Mouse (Mus musculus) liver, embryonic 13.5 days (tissue): ENCODE results near the gene Tubb4b. TPM values are rescaled to one million over a fixed set of nuclear protein-coding genes. Genes with fewer than 3 reads are reported as not detected.
"Not testable (repeated sequence)": the region's sequence is repeated elsewhere in the genome, so short reads cannot be mapped to it uniquely, and the experiment has no call there.

Experiments
- ATAC-seq: fragments of 200-750 bp; cut with Nextera tagmentation; 2 replicates; pipeline ENCODE4 v1.8.0; 2017; ENCODE audit warnings: low read depth, mild to moderate bottlenecking, moderate number of reproducible peaks, moderate library complexity
- DNase-seq: peaks from one replicate; pipeline ENCODE4 v3.0.0; 2022
- H3K27ac ChIP-seq: fragments of 300-500 bp; sonication (generic); 2 replicates; pipeline ENCODE4 v1.5.1; 2015; ENCODE audit warnings: moderate library complexity, mild to moderate bottlenecking, inconsistent platforms
- H3K27me3 ChIP-seq: fragments of 300-500 bp; sonication (generic); 2 replicates; pipeline ENCODE4 v1.6.1; 2015; ENCODE audit warnings: mild to moderate bottlenecking, inconsistent platforms
- H3K36me3 ChIP-seq: fragments of 300-500 bp; sonication (generic); 2 replicates; pipeline ENCODE4 v1.6.1; 2015; ENCODE audit warnings: mild to moderate bottlenecking, inconsistent platforms
- H3K4me1 ChIP-seq: fragments of 300-500 bp; sonication (generic); replicated peaks from 2 replicates; pipeline ENCODE4 v1.6.1; 2015; ENCODE audit warnings: inconsistent platforms
- H3K4me2 ChIP-seq: fragments of 300-500 bp; sonication (generic); 2 replicates; pipeline ENCODE4 v1.6.1; 2015; ENCODE audit warnings: inconsistent platforms, mild to moderate bottlenecking, moderate library complexity
- H3K4me3 ChIP-seq: fragments of 300-500 bp; sonication (generic); replicated peaks from 2 replicates; pipeline ENCODE4 v1.5.1; 2015; ENCODE audit warnings: mild to moderate bottlenecking, inconsistent platforms
- H3K9ac ChIP-seq: fragments of 300-500 bp; sonication (generic); 2 replicates; pipeline ENCODE4 v1.6.1; 2015; ENCODE audit warnings: mild to moderate bottlenecking, inconsistent platforms
- H3K9me3 ChIP-seq: fragments of 300-500 bp; sonication (generic); replicated peaks from 2 replicates; pipeline ENCODE4 v1.6.1; 2016; ENCODE audit warnings: inconsistent platforms
- WGBS: fragments of 180-500 bp; shearing (Covaris S2); methylation state at CpG from one replicate; pipeline ENCODE4 v1.1.7; 2015; ENCODE audit not compliant: insufficient replicate concordance; 5-methylcytosine and 5-hydroxymethylcytosine counted together
- polyA plus RNA-seq: library from polyadenylated mRNA; unstranded; fragments of >200 nt; fragmentation: Nextera tagmentation; extraction: Ambion mirVana; gene quantifications from 2 replicates; pipeline ENCODE4 v1.2.1, GENCODE M21; 2015

The Tubb4b gene
- polyA plus RNA-seq, 1 experiment from 2014 or later = 850 TPM

DNA sequence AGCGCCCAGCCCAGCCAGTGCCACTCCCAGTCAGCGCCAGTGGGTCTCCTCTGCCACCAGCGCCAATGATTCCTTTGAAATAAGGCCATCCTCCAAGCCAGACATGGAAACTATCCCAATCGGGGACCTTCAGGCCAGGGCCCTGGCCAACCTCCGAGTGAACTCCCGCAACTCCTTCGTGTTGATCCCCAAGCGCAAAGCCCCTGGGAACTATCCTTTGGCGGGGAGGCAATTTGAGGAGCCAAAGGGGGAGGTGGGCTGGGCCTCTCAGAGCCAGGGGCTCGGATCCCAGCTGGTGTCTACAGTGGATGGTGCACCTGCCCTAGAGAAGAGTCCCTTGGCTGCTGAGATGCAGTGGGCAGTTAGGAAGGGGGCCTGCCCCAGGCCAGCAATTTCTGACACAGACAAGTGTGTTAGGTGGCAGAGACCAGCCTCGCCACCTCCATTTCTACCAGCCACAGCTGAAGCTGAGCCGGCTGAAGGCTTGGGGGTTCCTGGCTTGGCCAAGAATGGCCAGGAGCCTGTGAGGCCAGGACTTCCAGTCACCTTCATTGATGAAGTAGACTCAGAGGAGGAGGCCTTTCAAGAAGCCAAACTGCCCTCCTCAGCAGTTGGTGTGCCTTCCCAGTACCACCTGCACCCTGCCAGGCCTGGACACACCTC, 39.3 kb upstream of the Tubb4b start:
- Histone ChIP-seq H3K36me3 (peaks cover 7% of the 10 kb centered on the region), H3K27ac (peak overlapping the region; percentile 71; the same call in 1 of the 2 replicates), H3K4me2 (peak overlapping the region; percentile 99), H3K4me3 (peak overlapping the region; percentile 87), H3K27me3 (0 out of 2 replicates have a peak, but pooled peaks cover 10% of the 10 kb centered on the region), H3K9ac (peak overlapping the region; percentile 87), H3K4me1 (peaks cover 70% of the 10 kb centered on the region), H3K9me3 (no peaks in the 10 kb centered on the region)
- ATAC-seq (no peak), DNase-seq (no peak)
- 31% methylated on average over 12 of the region's 12 CpGs for WGBS

DNA sequence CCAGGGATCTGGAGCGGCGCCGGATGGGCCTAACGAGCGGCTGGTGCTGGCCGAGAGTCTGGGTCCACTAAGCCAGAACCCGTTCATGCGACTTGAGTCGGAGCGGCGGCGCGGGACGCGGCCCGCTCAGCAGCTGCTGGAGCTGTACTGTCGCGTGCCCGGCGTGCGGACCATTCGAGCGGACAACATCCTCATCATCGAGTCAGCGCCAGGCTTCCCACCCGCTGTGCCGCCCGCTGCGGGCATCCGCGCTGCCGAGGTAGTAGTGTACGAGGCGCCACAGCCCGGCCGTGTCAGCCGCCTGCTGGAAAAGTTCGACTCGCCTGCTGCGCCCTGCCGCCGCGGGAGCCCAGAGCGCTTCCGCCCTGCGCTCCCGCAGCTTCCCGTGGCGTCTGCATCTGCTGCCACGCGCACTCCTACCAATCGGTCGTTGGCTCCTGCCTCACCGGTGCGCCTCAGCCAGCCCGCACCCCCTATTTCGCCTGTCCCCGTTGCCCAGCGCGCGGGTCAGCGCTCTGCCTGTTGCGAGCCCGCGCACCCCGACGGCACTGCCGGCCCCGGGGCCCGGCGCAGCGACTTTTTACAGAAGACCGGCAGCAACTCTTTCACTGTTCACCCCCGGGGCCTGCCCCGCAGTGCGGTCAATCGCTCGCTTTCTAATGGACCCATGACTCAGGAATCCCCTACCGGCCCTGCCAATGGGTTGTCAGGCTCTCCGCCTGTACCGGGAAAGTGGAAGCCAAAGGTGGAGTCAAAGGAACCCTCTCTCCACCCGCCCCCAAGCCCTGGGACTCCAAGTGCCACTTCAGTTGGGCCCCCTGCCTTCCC, 38.5 kb upstream of the Tubb4b start:
- H3K4me2 ChIP-seq = peak overlapping the region; percentile 99
- peak overlapping the region; percentile 87 for H3K9ac ChIP-seq
- H3K4me3 ChIP-seq = peak overlapping the region; percentile 87
- peaks cover 68% of the 10 kb centered on the region for H3K4me1 ChIP-seq
- peak; percentile 13 for ATAC-seq
- peak; percentile 45 for DNase-seq
- H3K9me3 ChIP-seq = no peaks in the 10 kb centered on the region
- H3K36me3 ChIP-seq = peaks cover 2% of the 10 kb centered on the region; the same call in 1 of the 2 replicates
- 0 out of 2 replicates have a peak, but pooled peaks cover 10% of the 10 kb centered on the region for H3K27me3 ChIP-seq
- WGBS = under 1% methylated on average over 82 of the region's 82 CpGs
- H3K27ac ChIP-seq = peak overlapping the region; percentile 71

DNA sequence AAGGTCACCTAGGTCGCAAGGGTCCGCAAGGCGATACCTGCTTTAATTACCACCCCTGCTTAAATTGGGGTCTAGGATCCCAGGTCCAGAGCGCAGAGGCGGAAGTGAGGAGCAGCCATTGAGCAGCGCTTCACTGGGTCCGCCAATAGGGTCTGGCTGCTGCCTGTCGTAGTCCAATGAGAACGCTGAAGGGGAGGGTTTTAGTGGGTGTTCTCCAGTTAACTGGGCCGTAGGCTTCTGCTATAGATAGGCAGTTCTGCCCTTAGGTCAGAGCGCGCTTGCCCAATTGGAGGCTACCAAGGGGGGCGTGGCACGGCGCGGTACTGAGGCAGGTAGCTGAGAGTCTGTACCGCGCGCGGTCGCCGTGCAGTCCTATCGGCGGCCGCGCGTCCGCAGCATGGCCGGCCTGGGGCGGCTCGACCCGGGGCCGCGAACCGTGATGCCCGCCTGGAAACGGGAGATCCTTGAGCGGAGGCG, 37.8 kb upstream of the Tubb4b start, which contains the start of gene Tprn:
Gene Tprn (plus strand): TSS at position 328 of the 477 bp plus-strand sequence.
- DNase-seq (peak; percentile 97), ATAC-seq (peak; percentile 98)
- H3K4me3 ChIP-seq = peak within 1 kb of the TSS; percentile 87
- H3K9me3 ChIP-seq = no peaks in the 10 kb centered on the region
- peak within 1 kb of the TSS; percentile 72 for H3K27ac ChIP-seq
- no peaks in the 10 kb centered on the region for H3K36me3 ChIP-seq
- peaks cover 61% of the 10 kb centered on the region for H3K4me1 ChIP-seq
- H3K27me3 ChIP-seq = 0 out of 2 replicates have a peak, but pooled peaks cover 10% of the 10 kb centered on the region
- H3K9ac ChIP-seq = peak within 1 kb of the TSS; percentile 87
- H3K4me2 ChIP-seq = peak within 1 kb of the TSS; percentile 99
- WGBS = under 1% methylated on average over 39 of the region's 39 CpGs

DNA sequence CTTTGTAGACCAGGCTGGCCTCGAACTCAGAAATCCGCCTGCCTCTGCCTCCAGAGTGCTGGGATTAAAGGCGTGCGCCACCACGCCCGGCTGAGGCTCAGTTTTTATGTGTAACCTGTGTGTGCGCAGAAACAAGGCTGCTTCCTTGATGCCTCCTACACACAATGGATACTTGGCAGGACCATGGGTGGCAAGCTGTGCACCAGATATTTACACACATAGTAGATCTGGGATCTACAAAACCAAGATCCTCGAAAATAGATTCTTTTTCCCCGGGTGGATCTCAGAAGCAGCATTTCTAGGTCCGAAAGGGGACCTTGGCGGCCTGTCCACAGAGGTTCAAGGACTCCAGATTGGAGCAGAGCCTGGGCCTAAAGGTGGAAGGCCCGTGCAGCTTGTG, 37.4 kb upstream of the Tubb4b start:
- Histone ChIP-seq H3K36me3 (no peaks in the 10 kb centered on the region), H3K4me1 (peaks cover 59% of the 10 kb centered on the region), H3K9ac (peak overlapping the region; percentile 69), H3K27ac (peak overlapping the region; percentile 72), H3K4me3 (peak overlapping the region; percentile 87), H3K4me2 (peak overlapping the region; percentile 99), H3K9me3 (no peaks in the 10 kb centered on the region), H3K27me3 (0 out of 2 replicates have a peak, but pooled peaks cover 10% of the 10 kb centered on the region)
- WGBS = 40% methylated on average over 12 of the region's 12 CpGs
- no peak for DNase-seq
- peak; percentile 2; the same call in 1 of the 2 replicates for ATAC-seq

DNA sequence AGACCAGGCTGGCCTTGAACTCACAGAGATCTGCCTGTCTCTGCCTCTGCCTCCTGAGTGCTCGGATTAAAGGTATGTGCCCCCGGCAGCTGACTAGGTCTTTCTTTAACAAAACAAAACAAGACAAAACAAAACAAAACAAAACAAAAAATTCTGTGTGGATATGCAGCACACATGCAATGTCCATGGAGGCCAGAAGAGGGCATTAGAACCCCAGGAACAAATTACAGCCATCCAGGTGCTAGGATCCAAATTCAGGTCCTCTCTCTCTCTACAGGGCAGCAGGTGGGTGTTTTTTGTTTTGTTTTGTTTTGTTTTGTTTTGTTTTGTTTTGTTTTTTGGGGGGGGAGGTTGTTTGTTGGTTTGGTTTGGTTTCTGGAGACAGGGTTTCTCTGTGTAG, 34.4 kb upstream of the Tubb4b start:
- H3K36me3 ChIP-seq = no peaks in the 10 kb centered on the region
- H3K9me3 ChIP-seq = no peaks in the 10 kb centered on the region
- 50% methylated on average over 2 of the region's 2 CpGs for WGBS
- no peak overlapping the region for H3K4me3 ChIP-seq
- H3K4me2 ChIP-seq = no peak overlapping the region
- H3K27me3 ChIP-seq = 0 out of 2 replicates have a peak, but pooled peaks cover 6% of the 10 kb centered on the region
- no peak for ATAC-seq
- H3K9ac ChIP-seq = no peak overlapping the region
- no peak for DNase-seq
- H3K4me1 ChIP-seq = peaks cover 49% of the 10 kb centered on the region
- H3K27ac ChIP-seq = no peak overlapping the region

DNA sequence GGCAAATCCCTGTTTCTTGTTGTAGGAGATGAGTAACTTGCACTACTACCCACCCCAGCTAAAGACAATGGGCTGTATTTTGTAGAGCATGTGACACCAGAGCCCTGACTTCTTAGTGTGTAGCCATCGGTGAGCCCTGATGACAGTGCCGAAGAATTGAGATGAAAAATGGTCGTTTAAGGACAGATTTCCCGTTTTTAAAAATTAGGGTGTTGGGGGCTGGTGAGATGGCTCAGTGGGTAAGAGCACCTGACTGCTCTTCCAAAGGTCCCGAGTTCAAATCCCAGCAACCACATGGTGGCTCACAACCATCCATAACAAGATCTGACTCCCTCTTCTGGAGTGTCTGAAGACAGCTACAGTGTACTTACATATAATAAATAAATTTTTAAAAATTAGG, 32.7 kb upstream of the Tubb4b start:
- H3K4me3 ChIP-seq = 0 out of 2 replicates have a peak overlapping the region, but pooled peaks have one; percentile 2
- not testable (repeated sequence) for H3K27me3 ChIP-seq, H3K9me3 ChIP-seq, ATAC-seq, DNase-seq, H3K4me2 ChIP-seq, H3K9ac ChIP-seq, H3K27ac ChIP-seq
- H3K36me3 ChIP-seq = peaks cover 15% of the 10 kb centered on the region
- 67% methylated on average over 5 of the region's 5 CpGs for WGBS
- peaks cover 37% of the 10 kb centered on the region for H3K4me1 ChIP-seq

DNA sequence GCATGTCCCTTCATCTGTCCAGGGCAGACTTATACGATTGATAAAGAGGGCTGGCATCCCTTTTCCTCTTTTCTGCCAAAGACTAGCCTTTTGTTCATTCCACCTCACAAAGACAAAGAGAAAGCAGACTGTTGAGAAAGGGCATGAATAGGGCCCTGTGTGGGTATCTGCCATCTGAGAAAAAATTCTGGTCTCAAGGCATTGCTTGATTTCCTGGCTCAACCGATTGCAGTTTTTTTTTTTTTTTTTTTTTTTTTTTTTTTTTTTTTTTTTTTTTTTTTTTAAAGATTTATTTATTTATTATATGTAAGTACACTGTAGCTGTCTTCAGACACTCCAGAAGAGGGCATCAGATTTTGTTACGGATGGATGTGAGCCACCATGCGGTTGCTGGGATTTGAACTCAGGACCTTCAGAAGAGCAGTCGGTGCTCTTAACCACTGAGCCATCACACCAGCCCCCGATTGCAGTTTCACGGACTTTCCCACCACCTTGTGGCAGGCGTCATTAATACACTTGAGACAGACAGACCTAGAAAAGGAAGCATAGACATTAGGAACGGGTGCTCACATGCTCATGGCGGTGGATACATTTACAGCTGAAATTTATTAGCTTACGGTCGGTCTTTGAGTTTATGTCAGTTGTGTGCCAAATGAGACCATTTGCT, 32.1 kb upstream of the Tubb4b start:
- Histone ChIP-seq H3K4me2 (peak overlapping the region; percentile 92), H3K27ac (peak overlapping the region; percentile 89), H3K36me3 (peaks cover 22% of the 10 kb centered on the region), H3K4me3 (peak overlapping the region; percentile 99), H3K9ac (peak overlapping the region; percentile 88), H3K4me1 (peaks cover 31% of the 10 kb centered on the region)
- not testable (repeated sequence) for ATAC-seq, H3K27me3 ChIP-seq, H3K9me3 ChIP-seq
- DNase-seq = peak; percentile 52
- 35% methylated on average over 12 of the region's 12 CpGs for WGBS

DNA sequence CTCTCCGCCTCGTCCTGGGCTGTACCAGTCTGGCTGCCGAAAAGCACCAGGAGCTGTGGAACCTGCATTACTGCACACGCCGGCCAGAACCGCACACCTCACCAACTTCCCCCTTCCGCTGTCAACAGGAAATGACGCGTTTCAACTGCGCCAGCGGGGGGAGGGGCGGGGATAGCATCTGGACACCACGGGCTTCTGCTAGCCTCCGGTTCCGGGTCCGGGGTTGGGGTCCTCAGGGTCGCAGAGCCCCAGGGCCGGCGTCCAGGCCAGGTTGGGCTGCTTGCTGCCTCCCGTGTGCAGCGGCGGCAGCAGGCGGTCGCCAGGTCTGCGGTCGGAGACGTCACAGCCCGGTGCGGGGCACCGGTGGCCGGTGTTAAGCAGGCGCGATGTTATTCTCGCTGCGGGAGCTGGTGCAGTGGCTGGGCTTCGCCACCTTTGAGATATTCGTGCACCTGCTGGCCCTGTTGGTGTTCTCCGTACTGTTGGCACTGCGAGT, 30.8 kb upstream of the Tubb4b start, which contains the start of gene Tmem203:
Gene Tmem203 (plus strand): TSS at position 156 of the 496 bp plus-strand sequence.
- peak within 1 kb of the TSS; percentile 89 for H3K27ac ChIP-seq
- peak; percentile 85 for DNase-seq
- peaks cover 29% of the 10 kb centered on the region for H3K4me1 ChIP-seq
- H3K27me3 ChIP-seq = no peaks in the 10 kb centered on the region
- WGBS = under 1% methylated on average over 39 of the region's 39 CpGs
- peaks cover 34% of the 10 kb centered on the region for H3K36me3 ChIP-seq
- peak; percentile 85 for ATAC-seq
- H3K4me2 ChIP-seq = peak within 1 kb of the TSS; percentile 92
- H3K9me3 ChIP-seq = no peaks in the 10 kb centered on the region
- H3K9ac ChIP-seq = peak within 1 kb of the TSS; percentile 88
- H3K4me3 ChIP-seq = peak within 1 kb of the TSS; percentile 99

DNA sequence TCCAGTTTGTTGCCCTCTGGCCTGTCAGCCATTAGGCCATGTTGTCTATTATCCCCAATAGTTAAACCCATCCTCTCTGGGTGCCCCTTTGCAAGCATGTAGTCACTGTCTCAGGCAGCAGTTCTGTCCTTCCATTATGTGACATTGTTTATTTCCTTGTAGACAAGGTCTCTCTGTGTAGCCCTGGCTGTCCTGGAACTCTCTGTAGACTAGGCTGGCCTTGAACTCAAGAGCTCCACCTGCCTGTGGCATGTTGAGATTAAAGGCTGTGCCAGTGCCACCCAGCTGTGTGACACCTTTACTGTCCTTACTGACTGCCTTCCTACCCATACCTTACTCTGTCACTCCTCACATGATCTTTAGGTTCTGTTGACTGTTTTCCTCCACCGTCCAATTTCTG, 27.8 kb upstream of the Tubb4b start:
- H3K4me3 ChIP-seq = no peak overlapping the region
- H3K9ac ChIP-seq = no peak overlapping the region
- ATAC-seq (no peak), DNase-seq (no peak)
- H3K27ac ChIP-seq = no peak overlapping the region
- H3K4me2 ChIP-seq = no peak overlapping the region
- H3K9me3 ChIP-seq = no peaks in the 10 kb centered on the region
- peaks cover 23% of the 10 kb centered on the region for H3K4me1 ChIP-seq
- H3K36me3 ChIP-seq = peaks cover 64% of the 10 kb centered on the region
- H3K27me3 ChIP-seq = no peaks in the 10 kb centered on the region
- WGBS = 74% methylated on average over 1 of the region's 1 CpGs

DNA sequence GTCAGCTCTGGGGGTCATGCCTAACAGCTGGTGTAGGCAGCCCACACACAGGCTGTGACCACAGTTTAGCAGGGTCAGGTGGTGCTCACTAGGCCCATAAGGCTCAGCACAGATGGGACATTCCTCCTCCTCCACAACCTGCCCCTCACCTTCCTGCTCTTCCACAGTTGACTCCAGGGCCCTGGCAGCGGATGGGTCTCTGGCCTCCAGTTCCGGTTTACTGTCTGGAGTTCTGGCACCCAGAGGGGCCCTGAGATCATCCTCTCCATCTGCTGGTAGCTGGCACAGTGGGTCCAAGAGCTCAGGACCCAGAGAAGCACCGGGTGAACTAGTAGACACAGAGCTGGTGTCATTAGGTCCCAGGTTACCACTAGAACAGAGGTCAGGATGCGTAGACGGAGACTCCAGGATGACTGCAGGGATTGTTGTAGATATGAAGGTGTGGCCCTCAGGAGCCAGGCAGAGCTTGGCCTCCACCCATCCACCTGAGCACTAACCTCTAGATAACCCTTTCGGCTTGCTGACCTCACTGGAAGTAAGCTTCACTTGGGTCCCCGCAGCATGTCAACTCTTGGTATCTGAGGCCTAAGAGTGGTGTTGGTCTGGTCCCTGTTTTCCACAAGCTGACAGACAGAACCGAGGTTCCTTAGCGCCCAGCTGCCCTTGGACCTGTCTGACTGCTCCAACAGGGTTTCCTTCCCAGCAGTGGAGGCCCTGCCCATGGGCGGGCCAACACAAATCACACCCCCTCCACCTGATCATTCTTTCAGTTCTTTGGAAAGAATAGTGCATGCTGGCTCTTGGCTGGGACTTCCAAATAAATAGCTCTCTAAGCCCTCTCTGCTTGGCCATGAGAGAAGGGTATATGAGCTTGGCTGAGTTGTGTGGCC, 21.9 kb upstream of the Tubb4b start, which contains the start of gene AL732309.1:
Gene AL732309.1 (minus strand): TSS at position 681 of the 890 bp plus-strand sequence.
- no peak within 1 kb of the TSS for H3K4me3 ChIP-seq
- no peak within 1 kb of the TSS for H3K4me2 ChIP-seq
- no peak within 1 kb of the TSS for H3K9ac ChIP-seq
- H3K27ac ChIP-seq = no peak within 1 kb of the TSS
- H3K27me3 ChIP-seq = peaks cover 30% of the 10 kb centered on the region
- ATAC-seq (no peak), DNase-seq (no peak)
- H3K9me3 ChIP-seq = no peaks in the 10 kb centered on the region
- H3K36me3 ChIP-seq = peaks cover 58% of the 10 kb centered on the region
- WGBS = 83% methylated on average over 10 of the region's 10 CpGs
- H3K4me1 ChIP-seq = peaks cover 15% of the 10 kb centered on the region
